Mouse (Mus musculus): ENCODE results near the gene Amot.

GRCm38 (mm10) chrX:145490821-145491220, 14.2 kb downstream of the Amot start:
- TF ChIP-seq CHD1 (IDR thresholded peaks at IDR 0.05; ENCODE audit: low read depth, low read length) (no peak), SIN3A (IDR thresholded peaks at IDR 0.05; ENCODE audit: low read length) (no peak), NELFE (IDR thresholded peaks at IDR 0.05; ENCODE audit: low read depth, low read length) (no peak), CTCF (conservative IDR thresholded peaks at IDR 0.05 in 1 of 2, IDR thresholded peaks at IDR 0.05 in 1 of 2; ENCODE audit: low read depth in 2 of 2, low read length in 2 of 2) (no peak), TBP (conservative IDR thresholded peaks at IDR 0.05; ENCODE audit: low read depth, low read length) (no peak), EP300 (IDR thresholded peaks at IDR 0.05; ENCODE audit: low read length) (no peak), ELF1 (IDR thresholded peaks at IDR 0.05; ENCODE audit: low read depth, low read length) (no peak), MAX (IDR thresholded peaks at IDR 0.05; ENCODE audit: low read length) (no peak), BHLHE40 (IDR thresholded peaks at IDR 0.05; ENCODE audit: low read depth, low read length) (no peak), POLR2A (IDR thresholded peaks at IDR 0.05; ENCODE audit: low read depth, low read length) (no peak), RAD21 (IDR thresholded peaks at IDR 0.05; ENCODE audit: low read depth, low read length) (no peak), USF2 (conservative IDR thresholded peaks at IDR 0.05; ENCODE audit: low read depth, low read length) (no peak)
